Mouse (Mus musculus): ENCODE measurements at regions not wholly inside any gene's neighbourhood (a gene's known extent, or its start where the extent isn't known, plus 50 kb on each side); places are given as distances from the start of the nearest gene placed in this dataset.

DNA sequence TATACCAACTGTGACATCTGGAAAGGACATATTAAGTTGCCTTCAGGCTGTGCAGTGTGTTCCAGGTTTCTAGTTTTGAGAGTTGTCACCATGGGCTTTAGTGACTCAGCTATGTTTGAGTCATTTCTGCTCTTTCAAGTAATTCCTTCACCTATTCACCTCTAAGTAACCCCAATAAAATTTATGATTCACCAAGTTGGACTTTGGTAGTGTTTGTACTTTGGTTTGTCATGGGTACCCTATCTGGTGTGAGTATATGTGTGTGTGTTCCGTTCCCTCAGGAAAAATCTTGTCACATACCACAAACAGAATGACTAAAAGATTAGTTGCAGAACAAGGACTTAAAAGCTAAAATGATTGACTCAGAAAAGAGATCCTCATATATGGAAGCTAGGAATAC lies 76.8 kb upstream of the Crbn start:
- no peak for DNase-seq

DNA sequence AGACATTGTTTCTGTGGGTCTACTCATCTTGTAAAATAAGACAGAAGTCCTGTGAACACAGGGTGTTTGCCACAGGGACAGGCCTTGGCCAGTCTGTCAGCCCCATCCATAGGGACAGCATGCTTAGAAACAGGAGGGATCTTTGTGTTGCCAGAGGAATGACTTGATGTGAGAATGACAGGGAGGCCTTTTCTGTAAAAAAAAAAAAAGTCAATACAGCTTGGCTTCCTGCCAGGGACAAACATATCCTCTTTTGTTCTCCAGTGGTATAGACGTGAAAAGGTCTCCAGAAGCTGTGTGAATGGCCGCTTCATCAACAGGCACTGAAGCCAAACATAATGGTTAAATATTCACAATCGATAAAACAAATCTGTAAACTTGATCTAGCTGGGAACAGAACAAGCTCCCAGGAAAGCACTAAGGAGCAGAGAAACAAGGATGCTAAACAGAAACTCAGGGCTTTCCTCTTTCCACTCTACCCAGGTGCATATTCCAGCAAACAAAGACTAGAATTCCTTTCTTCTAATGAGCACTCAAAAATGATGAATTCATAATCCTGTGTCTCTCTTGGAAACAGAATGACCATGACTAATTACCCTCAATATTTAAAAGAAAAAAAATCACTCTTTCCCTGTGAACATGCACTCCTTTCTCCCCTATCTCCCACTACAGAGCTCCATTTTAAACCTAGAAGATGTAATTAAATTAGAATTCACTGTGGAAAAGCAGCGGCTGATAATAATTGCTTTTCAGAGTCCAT lies 92.2 kb upstream of the Crbn start:
- DNase-seq, result no peak

DNA sequence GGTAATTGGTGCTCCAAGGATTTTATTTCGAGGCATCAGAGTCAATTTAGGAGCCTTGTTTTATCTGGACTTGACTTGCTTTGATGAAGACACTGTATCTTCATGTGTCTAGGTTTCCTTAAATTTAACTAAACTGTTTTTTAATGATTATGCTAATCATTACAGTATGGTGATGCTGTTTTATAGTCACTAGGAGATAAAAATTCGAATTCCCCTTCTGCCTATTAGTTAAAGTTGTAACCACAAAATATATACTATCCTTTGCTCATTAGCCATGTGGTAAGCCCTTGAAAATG lies 92.7 kb upstream of the Crbn start:
- no peak for DNase-seq

DNA sequence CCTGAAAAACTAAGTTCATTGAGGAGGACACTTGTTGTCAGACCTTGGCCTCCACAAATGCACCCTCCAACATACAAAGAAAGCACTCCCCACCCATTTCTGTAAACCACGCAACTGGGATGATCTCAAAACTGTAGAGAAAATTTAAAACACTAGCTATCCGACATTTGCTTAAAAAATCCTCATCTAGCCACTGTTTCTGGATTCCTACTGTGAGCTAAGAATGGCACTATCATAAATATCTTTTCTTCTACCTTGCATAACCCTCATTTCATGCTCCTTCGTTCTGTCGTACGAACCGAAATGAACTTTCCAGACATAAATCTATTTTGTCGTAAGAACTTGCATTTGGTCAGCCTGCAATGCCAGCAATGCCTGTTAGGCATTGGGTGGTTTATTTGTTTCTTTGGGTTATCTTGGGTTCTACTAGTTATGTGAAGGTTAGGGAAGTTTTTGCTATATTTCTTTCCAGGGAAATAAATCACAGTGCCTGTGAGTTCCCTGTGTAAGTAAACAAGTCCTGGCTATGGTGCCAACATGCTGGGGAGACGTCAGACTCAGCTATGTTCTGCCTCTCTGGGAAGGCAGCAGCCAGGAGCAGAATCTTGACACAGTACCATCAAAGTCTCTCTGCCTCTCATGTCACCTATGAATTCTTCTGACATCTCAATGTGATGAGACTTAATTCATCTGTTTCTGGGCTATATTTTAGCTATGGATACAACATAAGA lies 104.2 kb upstream of the Crbn start:
- no peak for DNase-seq

DNA sequence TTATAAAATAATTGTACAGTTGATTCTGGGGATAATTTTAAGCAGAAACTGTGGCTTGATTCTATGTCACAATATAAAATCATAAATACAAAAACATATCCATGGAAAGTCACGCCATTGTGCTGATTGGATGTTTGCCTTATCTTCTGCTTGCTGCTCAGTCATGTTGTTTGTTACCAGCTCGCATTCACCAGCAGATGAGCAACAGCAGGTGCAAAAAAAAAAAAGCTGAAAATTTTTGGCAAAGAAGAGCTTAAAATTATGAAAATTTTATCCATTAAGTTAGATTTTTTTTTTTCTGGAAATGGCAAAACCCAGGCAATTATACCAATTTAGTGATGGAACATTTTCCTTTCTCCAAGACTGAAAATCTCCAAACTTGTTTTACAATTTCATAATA lies 115.2 kb upstream of the Crbn start:
- DNase-seq, result no peak

DNA sequence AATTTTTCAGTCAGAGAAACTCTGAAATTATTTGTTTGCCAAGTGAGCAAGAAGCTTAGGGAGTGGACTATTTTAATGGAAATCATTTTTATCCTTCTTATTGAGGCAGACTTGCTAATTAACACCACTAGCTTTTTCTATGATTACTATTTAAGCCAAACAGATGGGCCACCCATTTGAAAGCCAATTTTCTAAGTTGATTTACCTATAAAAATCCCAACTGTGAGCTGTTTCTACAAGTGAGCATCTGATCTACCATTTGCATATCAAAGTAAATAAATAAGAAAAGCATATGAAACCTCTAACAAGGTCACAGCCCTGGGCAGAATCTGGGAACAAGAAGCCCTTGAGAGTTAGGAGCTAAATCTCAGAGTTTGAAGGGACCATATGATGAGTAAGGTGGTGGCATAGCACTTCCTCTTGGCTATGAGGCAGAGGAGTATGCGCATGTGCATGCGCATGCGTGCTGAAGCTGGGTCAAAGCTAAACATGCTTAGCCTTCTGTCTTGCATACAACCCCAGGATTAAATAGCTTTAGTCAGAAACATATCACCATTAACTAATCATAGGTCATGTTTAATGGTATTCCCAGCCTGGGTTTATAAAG lies 116.9 kb upstream of the Crbn start:
- DNase-seq, result no peak

DNA sequence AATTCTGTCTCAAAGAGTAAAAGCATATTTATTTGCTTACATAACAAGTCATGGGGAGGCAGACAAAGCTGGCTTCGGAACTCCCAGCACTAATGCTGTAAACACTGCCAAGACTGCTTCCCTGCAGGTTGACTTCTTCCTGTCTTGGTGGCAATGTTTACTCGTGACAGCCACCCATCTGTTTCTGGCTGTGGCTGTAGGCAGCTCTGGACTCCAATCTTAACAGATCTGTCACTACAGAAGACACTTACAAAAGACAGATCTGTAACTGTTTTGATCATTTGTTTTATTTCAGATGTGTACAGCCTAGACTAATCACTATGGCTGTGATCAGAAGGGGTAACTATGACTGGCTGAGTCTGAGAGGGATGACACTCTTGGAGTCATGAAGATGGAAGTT lies 121.1 kb upstream of the Crbn start:
- DNase-seq, result no peak

DNA sequence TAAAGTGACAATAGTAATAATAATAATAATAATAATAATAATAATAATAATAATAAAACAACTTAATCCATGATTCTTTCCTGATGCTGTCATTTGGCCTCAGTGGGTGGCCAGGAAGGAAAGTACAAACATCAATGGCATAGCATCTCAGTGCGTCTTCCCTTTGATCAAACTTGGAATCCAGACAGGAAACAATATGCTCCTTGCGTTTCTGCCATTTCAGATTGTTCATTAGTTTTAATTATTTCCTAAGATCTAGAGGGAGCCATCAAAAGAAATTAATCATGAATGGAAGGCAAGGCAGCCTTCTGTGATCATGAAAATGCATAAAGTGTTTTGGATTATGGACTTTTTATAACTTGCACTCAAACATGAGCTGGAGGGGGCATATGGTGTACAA lies 125.6 kb upstream of the Crbn start:
- DNase-seq, result no peak

DNA sequence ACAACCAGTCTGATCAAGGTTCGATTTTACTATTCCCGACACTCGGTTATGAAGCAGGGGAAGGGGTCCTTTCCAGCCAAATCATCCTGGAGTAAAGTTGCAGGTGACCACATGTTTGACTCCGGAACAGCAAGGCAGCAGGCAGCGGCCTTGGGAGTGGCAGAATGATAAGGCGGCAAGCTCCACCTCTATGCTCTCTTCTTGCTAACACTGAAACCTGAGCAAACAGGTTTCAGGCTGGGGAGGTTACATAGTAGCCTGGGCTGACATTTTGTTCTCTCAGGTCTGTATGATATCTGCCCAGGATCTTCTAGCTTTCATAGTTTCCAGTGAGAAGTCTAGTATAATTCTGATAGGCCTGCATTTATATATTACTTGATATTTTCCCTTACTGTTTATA lies 133.7 kb upstream of the Crbn start:
- DNase-seq, result no peak

DNA sequence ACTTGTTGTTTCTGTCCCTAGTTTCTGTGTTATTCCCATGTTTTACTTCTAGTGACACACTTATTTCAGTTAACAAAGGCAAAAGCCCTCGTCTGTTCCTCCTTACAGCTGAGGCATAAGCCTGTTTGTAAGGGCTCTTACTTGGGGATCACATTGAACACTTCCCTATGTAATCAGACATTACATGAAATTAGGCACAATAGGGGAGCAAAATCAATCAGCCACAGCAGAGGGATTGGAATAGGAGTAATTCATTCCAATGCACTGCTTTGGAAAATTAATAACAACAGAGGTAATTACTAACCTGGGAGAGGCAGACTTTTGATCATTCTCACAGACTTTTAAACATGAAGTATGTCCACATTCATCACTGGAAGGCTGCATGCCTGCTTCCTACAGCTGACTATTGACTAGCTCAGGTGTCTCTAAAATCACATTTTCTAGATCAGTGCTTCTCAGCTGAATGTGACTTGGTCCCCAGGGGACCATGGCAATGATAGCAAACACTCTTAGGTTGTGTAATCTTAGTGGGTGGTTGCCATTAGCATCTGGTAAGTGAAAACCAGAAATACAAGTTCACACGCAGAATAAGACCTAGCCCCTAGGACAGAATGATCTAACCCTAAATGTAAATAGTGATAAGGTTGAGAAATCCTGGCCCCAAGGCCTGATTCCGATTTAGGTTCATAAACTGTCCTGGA lies 146.5 kb upstream of the Crbn start:
- no peak for DNase-seq

DNA sequence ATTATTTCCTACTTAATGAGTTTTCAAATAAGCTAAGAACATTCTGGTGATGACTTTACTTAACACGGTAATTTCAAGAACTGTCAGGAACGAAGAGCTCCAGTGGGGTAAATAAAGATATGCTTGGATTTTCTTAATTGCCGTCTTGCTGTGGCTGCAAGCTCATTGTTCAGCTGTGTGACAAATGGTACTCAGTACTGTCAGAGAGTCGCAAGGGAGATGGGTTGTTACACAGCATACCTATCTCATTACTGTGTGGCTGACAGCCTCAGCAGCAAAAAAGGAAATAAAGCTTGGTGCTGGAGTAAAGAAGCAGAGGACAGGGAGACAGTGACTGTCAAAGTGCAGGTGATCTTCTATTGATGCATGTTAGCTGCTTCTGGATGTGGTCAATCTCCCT lies 151.0 kb upstream of the Crbn start:
- DNase-seq, result no peak

DNA sequence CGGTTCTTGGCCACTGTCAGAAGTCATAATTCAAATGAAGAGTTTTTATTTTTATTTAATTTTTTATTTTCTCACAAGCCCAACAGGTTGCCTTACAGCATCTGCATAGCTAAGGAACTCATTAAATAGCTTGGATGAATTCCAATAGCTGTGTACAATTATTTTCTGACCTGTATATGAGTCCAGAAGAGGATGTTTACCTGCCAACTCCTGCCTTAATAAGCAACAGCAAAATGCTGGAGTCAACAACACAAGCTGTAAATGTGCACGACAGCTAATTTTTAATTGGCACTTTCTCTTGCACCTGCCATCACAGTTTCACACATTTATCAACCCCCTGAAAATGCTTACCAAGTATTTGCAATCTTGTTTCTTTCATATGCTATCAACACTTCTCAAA lies 161.4 kb upstream of the Crbn start:
- no peak for DNase-seq

DNA sequence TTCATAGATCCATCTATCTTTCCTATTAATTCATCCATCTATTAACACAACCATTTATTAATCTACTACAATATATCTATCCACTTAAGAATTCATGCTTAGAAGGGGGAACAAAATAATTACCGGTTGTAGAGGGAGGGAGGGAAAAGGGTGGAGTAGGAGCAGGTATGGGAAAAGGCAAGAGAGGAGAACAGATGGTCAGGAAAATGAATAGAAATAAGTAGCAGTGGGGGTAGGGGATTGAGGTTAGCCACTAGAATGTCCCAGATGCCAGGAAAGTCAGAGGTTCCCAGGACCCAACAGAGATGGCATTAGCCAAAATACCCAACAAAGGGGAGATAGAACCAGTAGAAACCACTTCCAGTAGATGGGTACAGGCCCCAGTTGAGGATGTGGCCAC lies 164.5 kb upstream of the Crbn start:
- DNase-seq, result no peak

DNA sequence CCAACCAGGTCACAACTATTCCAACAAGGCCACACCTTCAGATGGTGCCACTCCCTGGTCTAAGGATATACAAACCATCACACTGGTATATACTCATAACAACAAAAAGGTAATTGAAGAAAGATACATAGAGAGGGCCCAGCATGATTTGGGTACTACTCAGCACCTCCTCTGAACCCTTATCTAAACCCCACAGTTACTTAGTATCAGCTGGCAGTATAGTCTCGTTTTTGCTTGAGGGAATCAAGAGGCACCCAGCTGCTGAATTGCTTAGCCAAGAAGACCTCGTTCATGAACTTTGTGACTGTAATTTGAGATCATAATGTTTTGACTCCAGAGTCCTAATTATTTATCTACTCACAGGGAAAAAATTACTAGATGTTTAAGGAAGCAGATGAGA lies 175.6 kb upstream of the Crbn start:
- DNase-seq, result no peak

DNA sequence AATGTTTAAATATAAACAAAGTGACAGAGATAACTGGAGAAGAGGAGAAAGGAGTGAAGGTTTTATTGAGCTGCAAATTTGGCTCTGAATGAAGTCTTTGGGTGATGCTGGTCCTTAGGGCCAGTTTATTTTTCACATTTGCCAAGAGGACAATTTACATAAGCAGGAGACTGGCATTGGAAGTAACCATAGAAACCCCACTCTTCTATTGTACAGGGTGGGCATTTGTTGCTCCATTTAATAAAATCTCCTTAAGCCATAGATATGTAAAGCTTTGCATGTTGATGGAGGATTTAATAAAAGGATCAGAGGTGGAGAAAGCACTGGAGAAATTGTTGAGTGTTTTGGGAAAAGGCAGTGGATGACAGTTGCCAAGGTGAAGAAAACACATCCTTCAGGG lies 178.8 kb upstream of the Crbn start:
- DNase-seq, result no peak

DNA sequence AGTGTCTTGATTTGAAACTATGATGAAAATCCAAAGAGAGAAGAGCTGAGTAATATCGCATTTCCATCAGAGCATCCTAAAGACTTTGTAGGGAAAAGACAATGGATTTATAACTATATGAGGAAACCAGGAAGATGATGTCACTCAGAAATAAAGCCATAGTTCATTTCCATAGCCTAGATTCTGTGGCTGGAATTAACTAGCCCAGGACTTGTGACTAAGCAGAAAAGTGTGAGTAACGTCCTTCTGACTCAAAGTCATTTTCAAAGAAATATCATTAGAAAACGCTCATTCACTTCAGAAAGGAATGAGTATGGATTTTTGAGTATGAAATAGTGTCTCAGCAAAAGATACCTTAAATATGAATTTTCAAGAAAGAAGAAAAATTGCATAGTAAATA lies 179.9 kb upstream of the Crbn start:
- DNase-seq, result no peak

DNA sequence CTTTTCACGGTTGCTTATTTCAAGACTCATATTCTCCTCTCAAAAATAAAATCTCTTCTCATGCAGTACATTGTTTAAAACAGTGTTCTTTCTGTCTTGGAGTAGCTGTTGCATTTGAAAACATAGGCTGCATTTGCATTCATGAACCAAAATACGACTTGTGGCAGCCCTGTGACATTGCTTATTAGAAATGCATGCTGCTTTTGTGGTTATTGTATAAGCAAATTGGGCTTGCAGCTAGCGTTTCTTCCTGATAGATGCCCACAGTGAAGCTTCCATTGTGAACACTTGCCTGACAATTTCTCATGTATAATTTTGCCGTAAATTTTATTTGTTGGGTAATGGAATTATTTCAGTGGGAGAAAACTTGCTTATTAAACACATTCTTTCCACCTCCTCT lies 180.3 kb upstream of the Crbn start:
- no peak for DNase-seq

DNA sequence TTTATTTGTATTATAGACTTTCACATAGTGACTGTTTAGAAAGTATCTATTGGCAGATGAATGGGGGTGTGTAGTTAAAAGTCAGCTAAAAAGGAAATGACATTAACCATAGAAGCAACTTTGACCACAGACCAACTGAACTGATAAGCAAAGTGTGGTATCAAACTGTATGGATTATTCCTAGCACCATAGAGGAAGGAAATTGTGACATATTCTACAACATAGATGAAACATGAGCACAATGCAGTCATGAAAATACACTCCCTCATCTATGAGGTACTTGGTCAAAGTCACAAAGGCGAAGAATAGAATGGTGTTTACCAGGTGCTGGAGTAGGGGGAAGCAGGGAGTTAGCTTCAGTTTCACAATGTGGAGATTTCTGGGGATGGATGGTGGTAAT lies 181.4 kb upstream of the Crbn start:
- no peak for DNase-seq

DNA sequence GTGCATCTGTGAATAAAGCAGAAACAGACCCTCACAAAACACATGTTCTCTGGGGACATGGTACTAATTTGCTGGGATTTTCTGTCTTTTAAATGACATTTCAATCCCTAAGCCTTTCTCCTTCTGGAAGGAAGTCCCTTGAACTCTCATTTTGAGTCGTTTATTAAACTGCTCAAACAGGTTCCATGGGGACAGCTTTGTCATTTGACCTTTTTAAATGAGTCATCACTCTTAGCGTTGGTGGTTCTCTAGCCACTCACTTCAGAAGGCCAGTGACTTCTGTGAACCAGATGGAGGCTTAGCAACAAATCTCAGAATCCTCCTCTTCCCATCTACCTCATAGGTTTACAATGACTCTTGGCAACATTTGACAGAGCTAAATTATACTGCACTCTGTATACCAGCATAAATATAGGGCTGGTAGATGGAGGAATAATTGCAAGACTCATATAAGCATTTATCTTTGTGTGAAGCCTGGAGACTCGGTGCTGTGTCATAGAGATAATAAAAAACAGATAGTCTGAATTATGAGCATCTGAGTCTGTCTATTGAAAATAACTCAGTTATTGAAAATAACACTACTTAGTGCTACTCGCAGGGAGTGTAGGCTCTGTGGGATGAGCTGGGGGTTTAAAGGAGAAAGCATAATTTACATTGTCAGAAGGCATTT lies 185.4 kb upstream of the Crbn start:
- DNase-seq, result no peak

DNA sequence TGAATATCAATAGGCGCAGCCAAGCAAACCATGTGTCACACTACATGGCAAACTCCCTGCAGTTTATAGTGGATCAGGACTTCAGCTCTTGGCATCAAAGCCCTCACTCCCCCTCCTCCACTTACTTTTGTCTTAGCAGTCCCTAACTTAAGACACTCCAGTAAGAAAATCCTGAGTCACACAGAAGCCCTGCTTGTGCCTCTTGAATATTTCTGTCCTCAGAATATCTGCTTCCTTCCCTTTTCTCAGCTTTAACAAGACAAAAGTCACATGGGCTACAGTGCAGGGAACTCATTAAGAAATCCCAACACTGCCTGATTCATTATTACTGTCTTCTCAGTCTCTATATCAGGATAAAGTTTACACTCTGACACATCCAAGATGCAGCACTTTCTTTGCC lies 191.7 kb upstream of the Crbn start:
- DNase-seq, result no peak

DNA sequence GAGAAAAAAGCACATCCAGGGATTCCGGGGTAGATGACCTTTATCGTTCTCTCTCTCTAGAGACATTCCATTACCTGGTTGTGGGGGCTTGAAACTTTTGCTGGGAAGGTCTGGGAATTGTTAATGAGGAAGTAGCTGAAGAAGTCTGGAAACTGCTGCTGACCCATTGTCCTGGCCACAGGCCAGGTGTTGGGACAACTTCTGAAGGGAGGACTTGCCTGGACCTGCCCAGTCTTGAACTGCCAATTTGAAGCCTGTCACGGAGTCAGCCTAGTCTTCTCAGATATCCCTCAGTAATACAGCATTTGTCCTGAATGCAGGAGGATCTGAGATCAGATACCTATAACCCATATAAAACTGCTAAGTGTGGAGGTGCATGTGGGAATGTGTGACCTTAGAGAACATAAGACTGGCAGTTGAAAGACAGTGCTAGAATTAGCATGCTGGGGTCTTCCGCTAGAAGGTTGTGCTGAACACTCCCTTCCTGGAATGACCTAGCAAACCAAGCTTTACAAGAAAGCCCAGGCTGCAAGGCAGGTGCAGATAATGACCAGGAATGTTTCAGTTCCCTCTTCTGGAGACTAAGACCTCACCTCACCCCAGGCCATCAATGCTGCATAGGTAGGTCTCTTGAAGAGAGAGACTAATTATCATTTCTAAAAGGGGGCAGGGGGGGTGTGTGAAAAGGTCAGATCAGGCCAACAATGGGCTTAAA lies 204.7 kb upstream of the Crbn start:
- no peak for DNase-seq

DNA sequence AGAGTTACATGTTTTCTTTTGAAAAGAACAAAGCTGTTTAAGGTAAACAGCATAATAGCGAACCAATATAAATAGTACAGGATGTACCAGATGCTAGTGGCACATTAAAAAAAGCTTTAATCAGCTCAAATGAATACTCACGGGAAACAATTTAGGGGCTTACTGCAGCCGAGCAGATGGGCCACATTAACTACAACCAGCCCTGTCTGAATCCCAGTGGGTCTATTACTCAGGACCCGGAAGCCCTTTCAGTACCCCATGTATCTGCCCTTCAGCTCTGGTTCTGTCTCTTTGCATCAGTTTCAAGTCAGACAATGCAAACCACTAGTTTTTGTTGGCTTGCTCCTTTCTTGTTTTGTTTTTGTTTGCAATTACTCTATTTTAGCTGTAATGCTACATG lies 210.9 kb upstream of the Crbn start:
- no peak for DNase-seq

All from adrenal gland, postnatal 14 days (tissue).